Mouse (Mus musculus): ENCODE results near the gene Tubgcp2. TPM values are rescaled to one million over a fixed set of nuclear protein-coding genes. Genes with fewer than 3 reads are reported as not detected.

Gene Tubgcp2
- polyA plus RNA-seq, 1 experiment, result 49.3 TPM

- H3K4me1 ChIP-seq (ENCODE audit: control insufficient read depth, insufficient read depth, low read length), result no peaks in the 10 kb centered on the region
- no peak for TF ChIP-seq POLR2A (IDR thresholded peaks at IDR 0.05; ENCODE audit: extremely low read depth, insufficient read depth, low read length)
- TF ChIP-seq CTCF (IDR thresholded peaks at IDR 0.05; ENCODE audit: extremely low read depth, insufficient read depth, low read length), result no peak
- no peak overlapping the region for H3K4me3 ChIP-seq (ENCODE audit: insufficient read depth, low read length)
- H3K27ac ChIP-seq (ENCODE audit: insufficient read depth, low read length), result no peak overlapping the region
Measured at GRCm38 (mm10) chr7:139971436-139971835, 65.0 kb downstream of the Tubgcp2 start.

GRCm38 (mm10) chr7:139970979-139971378 is 65.5 kb downstream of the Tubgcp2 start:
- Histone ChIP-seq H3K4me3 (ENCODE audit: insufficient read depth, low read length) (no peak overlapping the region), H3K4me1 (ENCODE audit: control insufficient read depth, insufficient read depth, low read length) (no peaks in the 10 kb centered on the region), H3K27ac (ENCODE audit: insufficient read depth, low read length) (no peak overlapping the region)
- no peak for TF ChIP-seq POLR2A (IDR thresholded peaks at IDR 0.05; ENCODE audit: extremely low read depth, insufficient read depth, low read length)
- no peak for TF ChIP-seq CTCF (IDR thresholded peaks at IDR 0.05; ENCODE audit: extremely low read depth, insufficient read depth, low read length)

DNA sequence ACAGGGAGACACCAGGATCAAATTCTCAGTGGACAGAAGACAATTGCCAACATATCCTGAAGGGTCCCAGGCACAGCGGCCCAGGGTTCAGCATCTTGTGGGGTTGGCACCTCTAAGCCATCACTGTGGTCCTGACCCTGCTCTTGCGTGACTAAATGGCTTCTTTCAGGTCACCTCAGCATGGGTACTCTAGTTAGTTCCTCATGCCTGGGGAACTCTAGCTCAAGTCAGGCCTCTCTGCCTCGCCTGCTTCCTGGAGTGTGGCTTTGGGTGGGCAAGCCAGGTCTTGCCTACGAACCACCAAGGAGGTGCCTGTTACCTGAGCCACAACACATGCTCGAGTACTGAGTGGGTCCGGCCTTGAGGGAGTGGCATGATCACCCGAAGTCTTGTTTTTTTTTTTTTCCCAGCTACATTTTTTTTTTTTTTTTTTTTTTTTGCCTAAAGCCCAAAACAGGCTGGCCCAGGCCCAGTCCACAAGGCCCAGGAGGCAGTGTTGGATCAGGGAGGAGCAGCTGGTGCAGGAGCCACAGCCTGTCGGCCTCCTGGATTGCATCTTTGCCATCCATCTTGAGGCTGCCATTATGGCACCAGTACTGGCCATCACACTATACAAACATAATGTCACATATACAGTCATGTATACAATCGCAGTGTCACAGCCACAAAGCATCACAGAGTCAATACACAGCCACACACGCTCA is 66.1 kb downstream of the Tubgcp2 start:
- H3K4me3 ChIP-seq (ENCODE audit: insufficient read depth, low read length), result no peak overlapping the region
- no peaks in the 10 kb centered on the region for H3K4me1 ChIP-seq (ENCODE audit: control insufficient read depth, insufficient read depth, low read length)
- TF ChIP-seq CTCF (IDR thresholded peaks at IDR 0.05; ENCODE audit: extremely low read depth, insufficient read depth, low read length) (no peak), POLR2A (IDR thresholded peaks at IDR 0.05; ENCODE audit: extremely low read depth, insufficient read depth, low read length) (no peak)
- no peak overlapping the region for H3K27ac ChIP-seq (ENCODE audit: insufficient read depth, low read length)

DNA sequence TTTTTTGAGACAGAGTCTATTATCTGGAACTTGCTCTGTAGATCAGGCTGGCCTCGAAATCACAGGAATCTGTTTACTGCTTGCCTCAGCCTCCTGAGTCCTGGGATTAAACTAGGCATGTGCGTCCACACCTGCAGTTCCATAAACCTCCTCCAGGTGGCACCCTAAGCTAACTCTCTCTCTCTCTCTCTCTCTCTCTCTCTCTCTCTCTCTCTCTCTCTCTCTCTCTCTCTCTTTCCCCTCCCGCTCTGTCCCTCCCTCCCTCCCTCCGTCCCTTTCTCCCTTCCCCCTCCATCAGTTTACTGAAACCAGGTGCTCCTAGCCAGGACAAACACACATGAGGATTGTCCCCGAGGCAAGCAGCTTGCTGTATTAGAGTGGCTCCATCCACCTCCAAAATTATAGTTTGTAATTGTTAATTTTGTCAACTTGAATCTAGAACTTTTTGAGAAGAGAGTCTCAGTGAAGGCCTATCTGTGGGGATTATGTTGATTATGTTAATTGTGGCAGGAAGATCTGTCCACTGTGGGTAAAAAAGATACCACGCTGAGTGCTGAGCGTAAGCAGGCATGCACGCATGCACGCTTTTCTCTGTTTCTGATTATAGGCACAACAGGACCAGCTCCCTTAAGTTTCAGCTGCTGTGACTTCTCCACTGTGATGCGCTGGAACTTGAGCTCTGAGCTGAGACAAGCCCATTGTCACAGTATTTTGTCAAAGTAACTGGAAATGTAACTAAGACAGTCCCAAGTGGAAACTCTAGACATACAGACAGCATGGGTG is 66.9 kb downstream of the Tubgcp2 start:
- H3K4me3 ChIP-seq (ENCODE audit: insufficient read depth, low read length), result no peak overlapping the region
- TF ChIP-seq POLR2A (IDR thresholded peaks at IDR 0.05; ENCODE audit: extremely low read depth, insufficient read depth, low read length) (no peak), CTCF (IDR thresholded peaks at IDR 0.05; ENCODE audit: extremely low read depth, insufficient read depth, low read length) (peak; percentile 82)
- H3K4me1 ChIP-seq (ENCODE audit: control insufficient read depth, insufficient read depth, low read length), result no peaks in the 10 kb centered on the region
- H3K27ac ChIP-seq (ENCODE audit: insufficient read depth, low read length), result no peak overlapping the region

DNA sequence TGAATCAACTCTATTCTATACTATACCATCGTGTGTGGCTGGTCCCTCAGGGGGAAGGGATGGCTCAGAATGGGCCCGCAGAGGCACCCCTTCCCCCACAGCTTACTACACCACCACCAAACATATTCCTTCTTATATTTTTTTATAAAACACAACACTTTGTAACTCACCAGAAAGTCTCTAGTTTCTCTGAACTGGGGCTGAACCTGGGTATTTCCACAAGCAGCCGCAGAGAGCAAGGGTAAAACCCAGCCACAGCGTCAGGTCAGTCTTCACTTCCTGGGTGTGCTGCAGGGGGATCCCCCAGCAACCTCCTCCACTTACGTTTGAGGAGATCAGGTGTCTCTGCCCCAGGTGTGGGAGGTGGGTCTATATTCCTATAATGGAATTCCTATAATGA is 68.0 kb downstream of the Tubgcp2 start:
- no peak for TF ChIP-seq CTCF (IDR thresholded peaks at IDR 0.05; ENCODE audit: extremely low read depth, insufficient read depth, low read length)
- no peak for TF ChIP-seq POLR2A (IDR thresholded peaks at IDR 0.05; ENCODE audit: extremely low read depth, insufficient read depth, low read length)
- Histone ChIP-seq H3K27ac (ENCODE audit: insufficient read depth, low read length) (no peak overlapping the region), H3K4me3 (ENCODE audit: insufficient read depth, low read length) (no peak overlapping the region), H3K4me1 (ENCODE audit: control insufficient read depth, insufficient read depth, low read length) (no peaks in the 10 kb centered on the region)

DNA sequence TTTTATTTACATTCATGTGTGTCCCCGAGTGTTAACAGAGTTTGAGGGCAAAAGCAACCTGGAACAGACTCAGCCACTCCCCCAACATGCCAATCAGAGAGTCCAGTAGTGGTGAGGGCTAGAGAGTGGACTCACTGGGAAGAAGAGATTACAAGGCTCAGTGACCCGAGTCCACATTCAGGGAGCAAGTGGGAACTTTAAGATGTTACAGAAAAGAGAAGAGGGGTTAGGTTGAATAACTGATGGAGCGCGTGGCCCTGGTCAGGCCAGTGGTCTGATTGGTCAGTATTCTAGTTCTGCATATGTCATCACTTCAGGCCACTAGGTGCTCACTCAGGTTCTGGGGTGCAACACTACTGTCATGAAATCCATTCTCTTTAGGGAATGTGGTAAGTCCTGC is 69.3 kb downstream of the Tubgcp2 start:
- Histone ChIP-seq H3K4me1 (ENCODE audit: control insufficient read depth, insufficient read depth, low read length) (no peaks in the 10 kb centered on the region), H3K27ac (ENCODE audit: insufficient read depth, low read length) (no peak overlapping the region)

GRCm38 (mm10) chr7:139963814-139964213 is 72.7 kb downstream of the Tubgcp2 start:
- Histone ChIP-seq H3K4me3 (ENCODE audit: insufficient read depth, low read length) (no peak overlapping the region), H3K27ac (ENCODE audit: insufficient read depth, low read length) (no peak overlapping the region), H3K4me1 (ENCODE audit: control insufficient read depth, insufficient read depth, low read length) (no peaks in the 10 kb centered on the region)
- TF ChIP-seq CTCF (IDR thresholded peaks at IDR 0.05; ENCODE audit: extremely low read depth, insufficient read depth, low read length), result no peak
- TF ChIP-seq POLR2A (IDR thresholded peaks at IDR 0.05; ENCODE audit: extremely low read depth, insufficient read depth, low read length), result no peak

More for the DNA sequence above, 69.3 kb downstream of the Tubgcp2 start:
- H3K4me3 ChIP-seq (ENCODE audit: insufficient read depth, low read length), result no peak overlapping the region
- TF ChIP-seq POLR2A (IDR thresholded peaks at IDR 0.05; ENCODE audit: extremely low read depth, insufficient read depth, low read length) (no peak), CTCF (IDR thresholded peaks at IDR 0.05; ENCODE audit: extremely low read depth, insufficient read depth, low read length) (no peak)

DNA sequence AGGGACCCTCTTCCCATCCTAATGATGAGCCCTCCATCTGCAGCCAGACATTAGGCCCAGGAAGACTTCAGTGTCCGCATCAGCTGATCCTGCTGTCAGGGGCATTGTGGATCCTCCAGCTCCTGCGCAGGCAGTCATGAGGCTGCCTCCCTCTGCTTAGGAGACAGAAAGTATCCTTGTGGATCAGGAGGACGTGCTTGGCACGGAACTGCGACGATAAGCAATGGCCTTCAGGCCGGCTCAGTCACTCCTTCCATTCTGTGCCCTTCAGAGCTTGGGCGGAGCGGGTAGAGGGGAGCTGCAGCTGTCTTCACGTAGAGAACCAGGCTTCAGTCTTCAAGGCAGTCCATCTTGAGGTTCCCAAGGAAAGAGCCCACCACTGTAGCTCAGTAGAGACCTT is 75.3 kb downstream of the Tubgcp2 start:
- no peak overlapping the region for H3K27ac ChIP-seq (ENCODE audit: insufficient read depth, low read length)
- no peak overlapping the region for H3K4me3 ChIP-seq (ENCODE audit: insufficient read depth, low read length)
- H3K4me1 ChIP-seq (ENCODE audit: control insufficient read depth, insufficient read depth, low read length), result no peaks in the 10 kb centered on the region
- no peak for TF ChIP-seq POLR2A (IDR thresholded peaks at IDR 0.05; ENCODE audit: extremely low read depth, insufficient read depth, low read length)
- TF ChIP-seq CTCF (IDR thresholded peaks at IDR 0.05; ENCODE audit: extremely low read depth, insufficient read depth, low read length), result no peak

GRCm38 (mm10) chr7:139957958-139958357 is 78.5 kb downstream of the Tubgcp2 start:
- Histone ChIP-seq H3K27ac (ENCODE audit: insufficient read depth, low read length) (no peak overlapping the region), H3K4me3 (ENCODE audit: insufficient read depth, low read length) (no peak overlapping the region), H3K4me1 (ENCODE audit: control insufficient read depth, insufficient read depth, low read length) (no peaks in the 10 kb centered on the region)
- TF ChIP-seq POLR2A (IDR thresholded peaks at IDR 0.05; ENCODE audit: extremely low read depth, insufficient read depth, low read length) (no peak), CTCF (IDR thresholded peaks at IDR 0.05; ENCODE audit: extremely low read depth, insufficient read depth, low read length) (no peak)

- Histone ChIP-seq H3K27ac (ENCODE audit: insufficient read depth, low read length) (no peak overlapping the region), H3K4me1 (ENCODE audit: control insufficient read depth, insufficient read depth, low read length) (no peaks in the 10 kb centered on the region), H3K4me3 (ENCODE audit: insufficient read depth, low read length) (no peak overlapping the region)
- TF ChIP-seq CTCF (IDR thresholded peaks at IDR 0.05; ENCODE audit: extremely low read depth, insufficient read depth, low read length) (no peak), POLR2A (IDR thresholded peaks at IDR 0.05; ENCODE audit: extremely low read depth, insufficient read depth, low read length) (no peak)
Measured at GRCm38 (mm10) chr7:139957437-139957836, 79.0 kb downstream of the Tubgcp2 start.

Data from cortical plate, adult 2 months (tissue).